ENCODE assay signal across 29 mouse cellular contexts in the genomic region with DNA sequence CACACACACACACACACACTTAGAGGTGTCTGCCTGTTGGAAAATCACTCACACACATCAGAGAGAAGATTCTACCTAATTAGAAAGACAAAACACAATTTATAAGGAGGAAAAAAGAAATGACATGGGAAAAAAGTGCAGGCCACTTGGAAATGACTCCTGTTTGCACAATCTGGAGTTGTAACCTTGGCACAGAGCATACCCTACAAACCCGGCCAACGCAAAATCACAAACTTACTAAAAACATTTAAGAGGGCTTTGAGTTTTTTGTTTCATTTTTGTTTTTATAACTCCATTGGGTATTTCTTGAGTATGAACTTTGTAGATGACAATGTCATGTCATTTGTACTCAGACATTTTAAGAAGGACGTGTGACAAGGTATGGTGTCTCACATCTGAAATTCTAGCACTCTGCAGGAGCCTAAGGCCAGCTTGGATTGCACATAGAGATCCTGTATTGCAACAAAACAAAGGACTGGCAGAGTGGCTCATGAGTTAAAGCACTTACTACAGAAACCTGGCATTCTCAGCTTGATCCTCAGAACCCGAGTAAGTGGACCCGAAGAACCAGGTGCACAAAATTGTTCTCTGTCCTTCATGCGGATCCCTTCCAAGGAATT. TPM values are rescaled to one million over a fixed set of nuclear protein-coding genes. Genes with fewer than 3 reads are reported as not detected.
DNase-seq lines count a peak whose midpoint lies in the region; ATAC-seq lines count a peak whose summit lies in the region.
"Had no signal": no experiment of that assay in that cellular context is flagged by ENCODE, and none has a peak within 500 bp of the region (broad histone marks: within the 10 kb centered on the region; RNA-seq: fewer than 3 reads in every experiment).

No protein-coding gene starts in this region.

- no peak overlapping the region for H3K9ac ChIP-seq in liver, embryonic 11.5 days (ENCODE audit: low read depth, low read length)
- no peak overlapping the region for H3K9ac ChIP-seq in liver, embryonic 12.5 days
- H3K9ac ChIP-seq: embryonic facial prominence, embryonic 12.5 days; forebrain, embryonic 13.5 days; forebrain, embryonic 15.5 days; forebrain, postnatal 0 days had no signal

- H3K36me3 ChIP-seq in liver, embryonic 11.5 days (ENCODE audit: control insufficient read depth, insufficient read depth, low read length) = no peaks in the 10 kb centered on the region
- no peaks in the 10 kb centered on the region for H3K36me3 ChIP-seq in liver, embryonic 12.5 days
- H3K36me3 ChIP-seq: embryonic facial prominence, embryonic 10.5 days; embryonic facial prominence, embryonic 12.5 days; forebrain, embryonic 15.5 days; G1E had no signal

- H3K9me3 ChIP-seq in liver, embryonic 11.5 days (ENCODE audit: control insufficient read depth, low read length) = no peaks in the 10 kb centered on the region
- no peaks in the 10 kb centered on the region for H3K9me3 ChIP-seq in liver, embryonic 12.5 days (replicated peaks)
- H3K9me3 ChIP-seq: embryonic facial prominence, embryonic 10.5 days; embryonic facial prominence, embryonic 12.5 days; forebrain, embryonic 13.5 days; forebrain, embryonic 15.5 days; G1E had no signal

- no peak for ATAC-seq in liver, embryonic 11.5 days (replicated peaks; ENCODE audit: low FRiP score)
- no peak for ATAC-seq in liver, embryonic 12.5 days
- ATAC-seq: activated CD4-positive, CD25-positive, alpha-beta regulatory T cell, adult 4 months; CD4-positive, CD25-positive, alpha-beta regulatory T cell, adult 4 months; forebrain, embryonic 13.5 days; forebrain, embryonic 15.5 days; forebrain, postnatal 0 days; Patski had no signal

- H3K27me3 ChIP-seq in liver, embryonic 11.5 days (replicated peaks; ENCODE audit: control insufficient read depth, insufficient read depth, low read length) = no peaks in the 10 kb centered on the region
- no peaks in the 10 kb centered on the region for H3K27me3 ChIP-seq in liver, embryonic 12.5 days (replicated peaks)
- H3K27me3 ChIP-seq: CH12.LX; embryonic facial prominence, embryonic 12.5 days; forebrain, embryonic 13.5 days; forebrain, embryonic 15.5 days had no signal

- no peak overlapping the region for H3K4me2 ChIP-seq in liver, embryonic 11.5 days
- H3K4me2 ChIP-seq in liver, embryonic 12.5 days = no peak overlapping the region
- H3K4me2 ChIP-seq: embryonic facial prominence, embryonic 12.5 days; forebrain, embryonic 13.5 days; forebrain, embryonic 15.5 days had no signal

- H3K4me3 ChIP-seq in liver, embryonic 11.5 days (ENCODE audit: low read depth, low read length) = no peak overlapping the region
- no peak overlapping the region for H3K4me3 ChIP-seq in liver, embryonic 12.5 days
- H3K4me3 ChIP-seq: embryonic facial prominence, embryonic 10.5 days; embryonic facial prominence, embryonic 12.5 days; forebrain, embryonic 13.5 days; forebrain, embryonic 15.5 days had no signal

- peak; percentile 25 for DNase-seq in adrenal gland, postnatal 14 days
- no peak for DNase-seq in adrenal gland, postnatal 25 days
- DNase-seq in liver, embryonic 11.5 days (ENCODE audit: low spot score) = peak; percentile 11
- peak; percentile 79 for DNase-seq in adipocyte (ENCODE audit: low spot score)
- DNase-seq in cerebellum, adult 8-10 months = no peak
- DNase-seq: adrenal gland, adult 2 months; adrenal gland, postnatal 10 days; B cell, adult 2 months; cerebellum, adult 11 months; cerebellum, adult 18-20 months; cerebellum, adult 9-10 months; cerebellum, postnatal 10 days; cerebellum, postnatal 25 days; forebrain, postnatal 0 days had no signal

- no peaks in the 10 kb centered on the region for H3K4me1 ChIP-seq in liver, embryonic 11.5 days (replicated peaks; ENCODE audit: control insufficient read depth, insufficient read depth, low read length)
- H3K4me1 ChIP-seq in liver, embryonic 12.5 days = 0 out of 2 replicates have a peak, but pooled peaks cover 3% of the 10 kb centered on the region
- H3K4me1 ChIP-seq: embryonic facial prominence, embryonic 12.5 days; forebrain, embryonic 13.5 days; forebrain, embryonic 15.5 days had no signal

- no peak overlapping the region for H3K27ac ChIP-seq in liver, embryonic 11.5 days (ENCODE audit: low read depth, low read length)
- no peak overlapping the region for H3K27ac ChIP-seq in liver, embryonic 12.5 days
- H3K27ac ChIP-seq: embryonic facial prominence, embryonic 10.5 days; embryonic facial prominence, embryonic 12.5 days; forebrain, embryonic 13.5 days; forebrain, embryonic 15.5 days had no signal

- 88% methylated on average over 6 of the region's 6 CpGs for WGBS in liver, embryonic 11.5 days
- WGBS in liver, embryonic 12.5 days (ENCODE audit: insufficient replicate concordance) = 82% methylated on average over 6 of the region's 6 CpGs

RNA-seq across cellular contexts. Expression of a gene that starts 6.9 kb away (rescaled TPM):
- 159 and 182 TPM in 2 replicates for total RNA-seq in adrenal gland, postnatal 14 days (2021)
- total RNA-seq in adrenal gland, postnatal 25 days (2021) = 267 and 299 TPM in 2 replicates
- 12.6 and 13.7 TPM in 2 replicates for polyA plus RNA-seq in liver, embryonic 11.5 days (2014; fragmentation: Nextera tagmentation; extraction: Ambion mirVana)
- 10.3 and 11.0 TPM in 2 replicates for polyA plus RNA-seq in liver, embryonic 12.5 days (2016; fragmentation: Nextera tagmentation; extraction: Ambion mirVana)

RNA-seq across cellular contexts. Expression of a gene that starts 22.2 kb away (rescaled TPM):
- not detected in 2 replicates for total RNA-seq in adrenal gland, postnatal 14 days (2021)
- total RNA-seq in adrenal gland, postnatal 25 days (2021) = not detected in 2 replicates
- not detected in 2 replicates for polyA plus RNA-seq in liver, embryonic 11.5 days (2014; fragmentation: Nextera tagmentation; extraction: Ambion mirVana)
- polyA plus RNA-seq in liver, embryonic 12.5 days (2016; fragmentation: Nextera tagmentation; extraction: Ambion mirVana) = not detected in 2 replicates
- total RNA-seq: adrenal gland, postnatal 10 days; adrenal gland, postnatal 4 days; CH12.LX; forebrain, postnatal 0 days had no signal
- polyA plus RNA-seq: activated CD4-positive, CD25-positive, alpha-beta regulatory T cell, adult 4 months; brain, embryonic 14.5 days; CD4-positive, CD25-positive, alpha-beta regulatory T cell, adult 4 months; cortical plate, adult 2 months; embryonic facial prominence, embryonic 10.5 days; embryonic facial prominence, embryonic 12.5 days; embryonic facial prominence, embryonic 14.5 days; forebrain, embryonic 11.5 days; forebrain, embryonic 13.5 days; forebrain, embryonic 15.5 days; forebrain, postnatal 0 days; G1E had no signal

Comparison
In these comparisons a context has a peak if more than half of its experiments do, and no peak if none do; other contexts are left out.
1. DNase-seq: peak in adrenal gland, postnatal 14 days (single experiment), liver, embryonic 11.5 days (single experiment) and adipocyte (single experiment); none in adrenal gland, postnatal 25 days (single experiment) and cerebellum, adult 8-10 months (single experiment).